Mouse (Mus musculus) frontal cortex, postnatal 36 days (tissue): Measurements from ENCODE around the gene Dusp28.
A peak's percentile ranks its signal among the peaks of the same experiment; 100 is the strongest.

Experiments used
- DNase-seq, 2 experiments: peaks; one replicate each; pipeline ENCODE4 v3.0.0; 2022; ENCODE audit warnings: low spot score in 2 of 2

Dusp28 gene

GRCm38 (mm10) chr1:92906779-92907631, at the start of gene Dusp28:
Gene Dusp28 (plus strand): TSS chr1:92906981.
- peak; percentile 76 to 82 for DNase-seq

- DNase-seq, result peak in 1 of 2 experiments; percentile 23
Observed at GRCm38 (mm10) chr1:92861503-92861902, 45.3 kb upstream of the Dusp28 start.

GRCm38 (mm10) chr1:92863268-92863667, 43.5 kb upstream of the Dusp28 start:
- DNase-seq, result no peak

GRCm38 (mm10) chr1:92866170-92866569, 40.6 kb upstream of the Dusp28 start:
- no peak for DNase-seq

- DNase-seq, result no peak
Observed at GRCm38 (mm10) chr1:92869985-92870384, 36.8 kb upstream of the Dusp28 start.

- no peak for DNase-seq
Observed at GRCm38 (mm10) chr1:92872666-92873065, 34.1 kb upstream of the Dusp28 start.

GRCm38 (mm10) chr1:92874011-92874410, 32.8 kb upstream of the Dusp28 start:
- no peak for DNase-seq

- DNase-seq, result peak; percentile 53 to 55
Observed at GRCm38 (mm10) chr1:92875360-92876111, 31.2 kb upstream of the Dusp28 start.

- no peak for DNase-seq
Observed at GRCm38 (mm10) chr1:92877431-92877978, 29.3 kb upstream of the Dusp28 start.

GRCm38 (mm10) chr1:92878066-92878741, 28.6 kb upstream of the Dusp28 start:
- DNase-seq, result no peak

- peak; percentile 56 to 66 for DNase-seq
Observed at GRCm38 (mm10) chr1:92879266-92879665, 27.5 kb upstream of the Dusp28 start.

- DNase-seq, result no peak
Observed at GRCm38 (mm10) chr1:92880101-92880500, 26.7 kb upstream of the Dusp28 start.

- no peak for DNase-seq
Observed at GRCm38 (mm10) chr1:92881982-92882381, 24.8 kb upstream of the Dusp28 start.

GRCm38 (mm10) chr1:92888901-92889655, 17.7 kb upstream of the Dusp28 start:
- DNase-seq, result no peak

GRCm38 (mm10) chr1:92892791-92893190, 14.0 kb upstream of the Dusp28 start:
- DNase-seq, result no peak

GRCm38 (mm10) chr1:92893896-92894295, 12.9 kb upstream of the Dusp28 start:
- DNase-seq, result no peak

- DNase-seq, result peak; percentile 76 to 88
Observed at GRCm38 (mm10) chr1:92895089-92895488, 11.7 kb upstream of the Dusp28 start.

- peak in 1 of 2 experiments; percentile 72 for DNase-seq
Observed at GRCm38 (mm10) chr1:92902786-92903185, 4.0 kb upstream of the Dusp28 start, which contains the start of gene Ankmy1. Gene Ankmy1 (minus strand): TSS chr1:92902906.

GRCm38 (mm10) chr1:92903627-92904026, 3.2 kb upstream of the Dusp28 start:
- DNase-seq, result peak in 1 of 2 experiments; percentile 60

GRCm38 (mm10) chr1:92905703-92906310, 974 bp upstream of the Dusp28 start:
- no peak for DNase-seq
